Mouse (Mus musculus) spleen, postnatal 4 days (tissue): Measurements from ENCODE around the gene Rrad.

Source experiments
- DNase-seq, 2 experiments: peaks; one replicate each; pipeline ENCODE4 v3.0.0; 2022; ENCODE audit warnings: low spot score in 2 of 2

The Rrad gene

DNA sequence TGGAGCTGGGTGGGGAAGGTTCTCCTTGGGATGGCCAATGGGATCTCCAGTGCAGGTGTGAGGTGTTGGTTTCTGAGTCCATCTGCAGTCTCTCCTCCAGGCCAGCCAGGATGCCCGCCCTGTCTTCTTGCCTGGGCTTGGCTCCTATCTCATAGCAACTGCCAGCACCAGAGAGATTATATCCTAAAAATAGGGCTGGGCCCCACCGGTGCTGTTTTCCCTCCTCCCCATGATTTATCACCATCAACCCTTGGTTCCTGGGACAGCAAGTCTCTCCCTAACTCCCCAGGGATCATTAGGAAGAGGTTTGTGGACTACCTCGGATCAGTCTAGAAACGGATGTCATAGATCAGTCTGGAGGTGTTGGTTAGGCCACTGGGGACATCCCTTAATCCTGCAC is 18.0 kb downstream of the Rrad start:
- DNase-seq: no peak

DNA sequence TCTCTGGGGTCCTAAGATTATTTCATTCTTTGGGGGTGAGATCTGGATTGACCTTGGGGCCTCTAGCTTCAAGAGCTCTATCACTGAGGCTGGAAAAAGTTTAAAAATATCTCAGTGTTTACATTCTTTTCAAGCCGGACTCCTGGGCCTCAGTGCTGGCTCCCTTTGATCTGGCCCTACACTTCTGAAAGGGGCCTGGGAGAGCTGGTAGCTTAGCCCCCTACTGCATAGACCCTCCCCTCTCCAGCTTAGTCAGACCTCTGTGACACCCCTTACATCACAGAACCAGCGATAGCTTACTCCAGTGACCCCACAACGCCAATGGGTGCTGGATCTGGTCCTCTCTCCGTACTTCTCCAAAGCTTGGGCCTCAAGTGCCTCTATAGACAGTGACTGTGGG is 19.5 kb downstream of the Rrad start:
- no peak for DNase-seq

DNA sequence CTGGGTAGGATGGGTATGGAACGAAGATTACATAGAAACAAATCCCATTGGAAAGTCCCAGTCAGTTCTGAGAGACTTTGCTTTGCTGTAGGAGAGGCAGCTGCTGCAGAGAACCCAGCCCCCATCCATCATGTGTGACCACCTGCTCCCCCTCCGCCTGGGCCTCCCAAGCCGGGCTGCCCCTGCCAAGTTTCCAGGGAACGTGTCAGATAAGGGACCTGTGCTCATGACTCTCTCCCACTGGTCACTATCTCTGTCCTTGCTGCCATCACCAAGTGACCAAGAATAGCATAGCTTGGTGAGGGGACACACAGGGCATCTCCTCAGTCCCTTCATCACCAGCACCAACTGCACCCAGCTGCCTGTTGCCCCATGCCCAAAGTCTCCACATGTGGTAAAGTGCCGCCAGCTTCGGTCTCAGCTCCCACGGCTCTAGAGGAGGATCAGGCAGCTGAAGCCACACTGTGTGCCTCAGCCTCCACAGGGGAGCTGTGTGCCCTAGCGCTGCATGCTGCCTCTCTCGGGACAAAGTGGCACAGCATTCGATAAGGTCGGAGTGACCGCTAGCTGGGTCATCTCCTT is 20.9 kb downstream of the Rrad start:
- no peak for DNase-seq

DNA sequence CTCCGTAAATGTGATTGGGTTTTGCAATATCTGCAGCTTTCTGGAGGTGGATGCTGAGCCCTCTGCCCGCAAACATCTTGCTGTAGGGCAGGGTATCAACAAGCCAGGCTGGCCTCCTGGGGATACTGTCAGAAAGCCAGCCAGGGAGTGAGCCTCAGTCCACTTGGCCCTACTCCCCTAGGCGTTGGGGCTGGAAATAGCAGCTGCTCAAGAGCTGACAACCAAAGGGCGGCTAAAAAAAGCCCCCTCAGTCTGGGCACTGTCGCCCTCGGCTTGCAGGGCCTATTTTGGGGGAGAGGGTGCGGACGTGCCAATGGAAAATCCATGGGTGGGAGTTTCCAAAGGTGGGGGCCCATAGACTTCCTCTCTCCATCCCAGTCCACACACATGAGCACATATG is 21.9 kb downstream of the Rrad start:
- DNase-seq: no peak

DNA sequence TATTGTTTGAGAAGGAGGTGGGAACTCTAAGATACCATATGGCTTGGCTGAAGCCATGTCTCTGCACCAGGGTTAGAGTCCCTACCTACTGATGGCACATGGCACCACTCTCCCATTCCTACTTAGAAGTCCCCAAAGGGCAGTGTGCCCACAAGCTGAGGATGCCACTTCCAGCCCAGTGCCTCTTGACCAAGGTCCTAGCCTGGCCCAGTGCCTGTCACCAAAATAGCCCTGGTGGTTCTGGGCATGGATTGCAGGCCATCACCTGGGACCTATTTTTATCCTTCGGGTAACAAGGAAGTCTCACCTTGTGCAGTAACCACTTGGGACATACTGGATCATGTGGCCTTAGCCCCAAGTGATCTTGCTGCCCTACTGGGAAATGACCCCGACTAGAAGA is 23.2 kb downstream of the Rrad start:
- DNase-seq: no peak

DNA sequence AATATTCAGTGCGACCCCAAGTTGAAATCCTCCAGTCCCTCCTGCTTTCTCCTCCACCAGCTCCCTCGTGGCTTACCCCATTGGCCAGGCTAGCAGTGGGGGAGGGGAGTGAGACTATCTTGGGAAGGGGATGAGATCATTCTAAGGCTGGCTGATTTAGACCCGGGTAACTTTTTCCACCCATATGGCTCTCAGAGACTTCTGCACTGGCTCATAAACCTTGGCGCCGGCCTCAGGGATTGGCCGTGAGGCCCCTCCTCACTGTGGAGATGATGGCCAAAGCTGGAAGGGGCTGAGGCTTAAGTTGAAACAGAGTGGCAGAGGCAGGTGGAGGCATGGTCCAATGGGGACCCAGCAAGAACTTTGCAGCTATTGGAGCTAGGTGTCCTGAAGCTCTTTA is 24.8 kb downstream of the Rrad start:
- DNase-seq: no peak

DNA sequence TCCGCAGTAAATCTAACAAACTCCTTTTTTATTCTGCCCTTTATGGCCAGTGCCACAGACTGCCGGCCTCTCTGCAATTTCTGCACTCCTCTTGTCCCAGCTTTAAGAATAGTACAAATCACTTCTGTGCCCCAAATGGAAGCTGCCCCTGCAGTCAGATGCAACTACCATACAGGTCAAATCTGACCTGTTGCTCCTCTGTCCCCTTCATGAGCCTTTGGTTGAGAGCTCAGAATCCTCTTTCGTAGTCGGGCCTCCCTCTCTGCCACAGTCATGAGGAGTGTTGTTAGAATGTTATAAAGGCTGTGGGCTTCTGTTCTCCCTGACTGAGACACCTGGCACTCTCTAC is 27.9 kb downstream of the Rrad start:
- DNase-seq: no peak

DNA sequence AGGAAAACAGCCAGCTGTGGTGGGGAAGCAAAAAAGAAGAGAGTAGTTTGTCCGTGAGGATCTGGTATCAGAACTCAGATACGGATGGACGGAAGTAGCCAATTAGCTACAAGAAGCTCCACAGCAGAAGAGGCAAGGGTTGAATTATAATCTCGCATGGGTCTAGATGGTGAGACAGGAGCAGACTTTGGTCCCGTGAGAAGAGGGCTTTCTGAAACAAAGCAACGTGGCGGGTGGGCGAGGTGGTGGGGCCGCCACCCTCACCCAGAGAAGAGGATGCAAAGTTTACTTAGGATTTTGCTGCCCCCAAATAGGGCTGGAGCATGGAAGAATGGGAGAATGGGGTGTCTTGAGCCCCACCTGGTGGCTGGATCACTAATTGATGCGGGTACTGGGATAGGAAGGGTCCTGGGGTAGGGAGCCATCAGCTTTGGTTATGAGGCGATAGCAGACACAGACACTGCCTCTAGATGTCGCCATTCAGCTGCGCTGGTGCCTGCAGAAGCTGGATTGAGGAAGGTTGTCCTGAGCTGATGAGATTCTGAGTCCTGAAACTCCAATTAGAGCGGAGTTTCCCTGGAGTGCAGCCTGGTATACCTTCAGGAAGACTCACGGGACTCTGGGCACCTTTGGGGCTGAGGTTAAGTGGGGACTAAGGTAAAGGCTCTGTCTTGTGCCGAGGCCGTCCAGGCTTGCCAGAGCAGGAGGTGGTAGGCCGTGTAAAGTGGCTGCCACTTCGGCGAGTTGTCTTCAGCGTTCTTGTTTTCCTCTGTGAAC is 28.5 kb downstream of the Rrad start:
- peak; percentile 70 to 78 for DNase-seq

DNA sequence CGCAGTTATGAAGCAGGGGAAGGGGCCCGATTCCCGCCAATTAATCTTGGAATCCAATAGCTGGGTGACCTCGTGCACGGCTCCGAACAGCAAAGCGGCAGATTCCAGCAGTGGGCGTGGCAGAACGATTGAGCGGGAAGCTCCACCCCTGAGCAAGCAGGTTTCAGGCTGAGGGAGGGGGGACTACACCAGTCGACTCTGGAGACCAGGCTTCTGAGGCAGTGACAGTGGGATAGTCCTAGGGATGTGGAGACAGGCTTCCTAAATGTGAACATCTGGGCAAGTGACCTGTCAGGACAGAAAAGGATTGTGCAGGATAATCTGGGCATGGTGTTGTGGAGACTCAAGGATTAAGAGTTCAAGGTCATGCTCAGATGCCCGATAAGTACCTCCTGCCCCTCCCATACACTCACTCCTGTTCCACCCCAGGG is 29.2 kb downstream of the Rrad start:
- no peak for DNase-seq

DNA sequence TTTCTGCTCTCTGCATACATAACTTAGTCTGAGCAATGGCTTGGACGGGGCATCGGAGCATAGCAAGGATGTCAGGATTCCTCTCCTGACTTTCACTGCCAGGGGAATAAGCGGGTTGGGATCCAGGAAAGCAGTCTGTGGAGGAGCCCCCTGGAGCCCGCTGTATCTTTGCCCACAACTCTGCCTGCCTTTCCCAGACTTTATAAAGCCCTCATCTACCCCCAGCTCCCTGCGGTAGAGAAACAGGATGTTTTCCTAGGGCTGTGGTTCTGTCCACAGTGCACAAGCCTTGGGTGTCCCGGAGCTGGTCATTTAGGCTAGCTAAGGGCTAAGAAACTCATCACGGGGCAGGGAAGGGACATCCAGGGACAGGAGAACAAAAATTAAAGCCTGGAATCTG is 29.7 kb downstream of the Rrad start:
- no peak for DNase-seq

DNA sequence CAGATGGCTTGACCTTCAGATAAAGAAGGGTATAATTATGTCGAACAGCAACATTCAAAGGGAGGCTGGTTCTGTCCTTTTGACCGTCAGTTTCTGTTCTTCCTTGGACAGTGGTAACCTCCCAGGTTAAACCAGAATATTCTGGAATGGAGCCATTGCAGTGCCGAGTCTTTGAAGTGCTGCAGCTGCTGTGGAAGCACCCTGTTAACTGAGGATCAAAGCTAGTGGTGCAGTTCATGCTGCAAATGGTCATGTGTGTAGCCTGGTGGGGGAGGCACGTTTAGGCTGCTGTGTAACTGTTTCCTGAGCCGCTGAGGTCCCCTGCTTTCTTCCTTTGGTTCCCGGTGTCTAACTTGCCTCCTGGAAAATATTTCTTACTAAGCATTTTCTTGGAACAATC is 32.6 kb downstream of the Rrad start:
- no peak for DNase-seq

DNA sequence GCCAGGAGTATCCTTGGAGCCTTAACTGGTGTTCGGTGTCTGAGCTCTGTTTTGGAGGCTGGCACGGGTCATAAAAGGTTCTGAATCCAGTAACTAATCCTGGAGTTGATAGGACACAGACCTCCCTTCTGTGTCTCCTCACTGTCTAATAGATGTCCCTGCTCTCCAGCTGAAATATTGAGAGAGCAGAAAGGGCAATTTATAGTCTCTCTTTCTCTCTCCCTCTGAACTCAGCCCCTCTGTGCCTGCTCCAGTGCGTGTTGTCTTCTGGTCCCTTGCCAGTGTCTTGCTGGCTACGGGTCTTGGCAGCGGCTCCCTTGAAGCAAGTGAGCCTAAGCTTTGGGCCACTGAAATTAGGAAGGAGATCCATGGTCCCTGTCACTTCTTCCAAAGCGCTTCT is 33.5 kb downstream of the Rrad start:
- DNase-seq: no peak

DNA sequence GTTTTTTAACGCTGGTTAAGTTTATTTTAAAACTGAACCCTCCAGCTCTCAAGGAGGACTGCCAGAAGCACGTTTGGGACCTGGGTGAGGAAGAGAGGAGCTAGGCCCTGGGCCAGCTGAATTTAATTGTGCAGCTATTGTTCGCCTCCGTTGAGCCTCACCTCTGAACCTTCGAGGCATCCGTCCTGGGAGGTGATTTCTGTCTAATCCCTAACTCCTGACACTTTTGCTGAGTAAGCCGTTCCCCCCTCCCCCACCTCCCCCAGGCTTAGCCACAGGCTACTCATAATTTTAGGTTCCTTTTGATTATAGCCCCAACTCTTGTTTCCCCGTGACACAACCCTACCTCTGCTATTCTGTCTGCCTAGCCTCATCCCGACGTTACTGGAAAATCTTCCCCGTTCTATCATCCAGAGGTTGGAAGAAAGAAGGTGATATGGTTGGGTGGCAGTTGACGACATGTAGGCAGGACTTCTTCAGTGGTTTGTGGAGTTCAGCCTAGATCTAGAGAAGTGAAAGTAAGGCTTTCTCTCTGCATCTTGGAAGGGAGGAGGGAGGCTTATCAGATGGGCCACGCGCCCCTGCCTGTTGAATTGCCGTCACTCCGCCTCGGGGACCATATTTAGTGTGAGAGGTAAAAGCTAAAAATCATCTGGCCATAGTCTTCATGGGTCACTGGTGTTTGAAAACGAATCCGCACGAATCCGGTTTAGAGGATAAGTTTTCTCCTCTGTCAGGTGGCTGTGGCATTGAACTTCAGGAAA is 35.2 kb downstream of the Rrad start:
- no peak for DNase-seq

DNA sequence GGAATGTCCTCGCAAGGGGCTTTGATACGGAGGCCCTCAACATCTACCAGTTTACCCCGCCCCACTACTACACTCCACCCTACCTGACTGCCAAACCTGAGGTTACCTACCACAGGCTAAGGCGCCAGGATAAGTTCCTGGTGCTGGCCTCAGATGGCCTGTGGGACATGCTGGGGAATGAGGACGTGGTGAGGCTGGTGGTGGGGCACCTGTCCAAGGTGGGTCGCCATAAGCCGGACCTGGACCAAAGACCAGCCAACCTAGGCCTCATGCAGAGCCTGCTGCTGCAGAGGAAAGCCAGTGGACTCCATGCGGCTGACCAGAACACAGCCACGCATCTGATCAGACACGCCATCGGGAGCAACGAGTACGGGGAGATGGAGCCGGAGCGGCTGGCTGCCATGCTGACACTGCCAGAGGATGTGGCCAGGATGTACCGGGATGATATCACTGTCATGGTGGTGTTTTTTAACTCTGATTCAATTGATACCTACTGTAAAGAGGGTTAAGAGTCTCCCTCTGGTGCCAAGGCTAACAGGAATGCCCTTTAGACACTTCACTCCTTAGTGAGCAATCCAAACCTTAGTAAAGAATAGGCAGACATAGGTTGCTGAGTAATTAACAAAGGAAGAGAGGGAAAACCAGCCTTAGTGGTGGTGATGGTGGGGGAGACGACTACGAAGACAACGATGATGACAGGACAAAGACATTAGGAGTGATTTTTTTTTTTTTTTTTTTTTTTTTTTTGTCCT is 36.3 kb downstream of the Rrad start:
- no peak for DNase-seq

DNA sequence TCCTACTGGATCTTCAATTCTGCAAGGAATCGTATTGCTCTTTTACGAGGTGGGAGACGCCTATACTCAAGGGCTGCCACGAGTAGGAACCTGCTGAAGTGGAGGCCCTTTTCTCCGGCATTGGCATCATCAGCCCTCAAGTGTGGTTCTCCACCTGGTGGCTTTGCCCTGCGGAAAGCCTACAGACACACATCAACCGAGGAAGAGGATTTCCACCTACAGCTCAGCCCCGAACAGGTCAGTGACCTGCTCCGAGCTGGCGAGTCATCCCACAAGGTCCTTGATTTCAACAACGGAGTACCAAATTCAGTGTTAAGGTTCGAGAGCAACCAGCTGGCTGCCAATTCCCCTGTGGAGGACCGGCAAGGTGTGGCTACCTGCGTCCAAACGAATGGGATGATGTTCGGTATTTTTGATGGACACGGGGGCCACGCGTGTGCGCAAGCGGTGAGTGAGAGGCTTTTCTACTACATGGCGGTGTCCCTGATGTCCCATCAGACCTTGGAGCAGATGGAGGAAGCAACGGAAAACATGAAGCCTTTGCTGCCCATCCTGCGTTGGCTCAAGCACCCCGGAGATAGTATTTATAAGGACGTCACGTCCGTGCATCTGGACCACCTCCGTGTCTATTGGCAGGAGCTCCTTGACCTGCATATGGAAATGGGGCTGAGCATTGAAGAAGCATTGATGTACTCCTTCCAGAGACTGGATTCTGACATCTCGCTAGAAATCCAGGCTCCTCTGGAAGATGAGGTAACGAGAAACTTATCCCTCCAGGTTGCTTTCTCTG is 37.4 kb downstream of the Rrad start:
- no peak for DNase-seq

DNA sequence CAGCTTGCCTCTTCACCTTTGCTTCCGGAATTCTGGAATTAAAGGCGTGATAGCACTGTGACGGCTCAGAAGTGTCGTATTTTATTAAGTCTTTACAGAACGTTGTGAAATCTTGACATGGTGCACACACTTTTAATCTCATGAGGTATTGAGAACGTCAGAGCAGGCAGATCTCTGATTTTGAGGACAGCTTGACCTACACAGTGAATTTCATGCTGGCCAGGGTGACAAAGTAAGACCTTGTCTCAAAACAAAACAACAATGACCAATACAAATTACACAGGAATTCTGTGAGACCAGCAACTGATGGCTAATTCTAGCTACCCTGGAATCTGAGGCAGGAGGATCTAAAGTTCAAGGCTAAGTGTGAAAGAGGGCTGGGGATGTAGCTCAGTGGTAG is 38.6 kb downstream of the Rrad start:
- DNase-seq: no peak

DNA sequence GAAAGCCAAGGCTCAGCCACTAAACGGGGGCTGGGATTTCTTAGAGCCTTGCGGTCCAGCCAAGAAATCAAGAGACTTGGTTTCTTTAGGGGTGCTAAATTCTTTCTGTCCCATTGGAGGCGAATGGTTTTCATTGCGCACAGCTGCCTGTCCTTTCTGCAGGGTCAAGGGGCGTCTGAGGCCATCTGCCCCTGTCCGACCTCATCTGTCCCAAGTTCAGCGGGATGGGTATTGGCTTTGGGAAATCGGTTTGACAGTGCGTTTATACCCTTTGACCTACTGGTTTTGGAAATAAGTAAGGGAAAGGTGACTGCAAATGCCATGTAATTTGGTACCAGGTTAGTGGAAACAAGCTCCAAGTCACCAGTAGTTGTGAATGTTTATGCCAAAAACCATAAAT is 39.3 kb downstream of the Rrad start:
- no peak for DNase-seq

DNA sequence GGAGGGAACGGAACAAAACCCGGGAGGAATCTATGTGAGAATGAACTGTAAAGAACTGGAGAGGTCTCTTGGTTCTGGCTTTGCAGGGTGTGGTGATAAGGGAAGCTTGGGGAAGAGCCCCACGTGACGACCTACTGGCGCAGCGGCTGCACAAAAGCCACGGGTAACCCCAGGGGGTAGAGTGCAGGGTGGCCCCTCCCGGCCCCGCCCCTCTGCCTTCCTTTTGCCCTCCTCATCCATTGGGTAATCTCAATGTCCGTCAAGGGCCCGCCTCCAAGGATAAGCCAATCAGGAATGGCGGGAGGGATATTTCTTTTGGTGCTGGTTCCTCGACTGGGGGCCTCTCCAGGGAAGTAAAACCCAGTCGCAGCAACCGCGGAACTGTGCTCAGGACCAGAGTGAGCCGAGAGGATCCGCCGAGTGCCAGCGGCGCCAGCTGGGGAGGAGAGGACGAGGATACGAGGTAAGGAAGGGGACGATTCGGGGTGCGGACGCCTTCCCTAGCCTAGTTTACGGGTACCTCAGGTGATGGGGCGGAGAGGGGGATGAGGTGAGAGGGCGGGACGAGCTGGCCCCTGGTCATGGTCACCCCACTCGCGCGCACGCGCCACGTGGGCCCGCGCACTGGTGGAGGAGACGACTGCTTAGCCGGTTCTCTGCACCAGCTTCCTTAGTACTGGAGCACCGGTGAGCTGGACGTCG is 39.8 kb downstream of the Rrad start, which contains the start of gene Pdp2:
Pdp2 (plus strand) TSS at position 319 of the 702 bp plus-strand sequence.
- DNase-seq: peak; percentile 85 to 88

DNA sequence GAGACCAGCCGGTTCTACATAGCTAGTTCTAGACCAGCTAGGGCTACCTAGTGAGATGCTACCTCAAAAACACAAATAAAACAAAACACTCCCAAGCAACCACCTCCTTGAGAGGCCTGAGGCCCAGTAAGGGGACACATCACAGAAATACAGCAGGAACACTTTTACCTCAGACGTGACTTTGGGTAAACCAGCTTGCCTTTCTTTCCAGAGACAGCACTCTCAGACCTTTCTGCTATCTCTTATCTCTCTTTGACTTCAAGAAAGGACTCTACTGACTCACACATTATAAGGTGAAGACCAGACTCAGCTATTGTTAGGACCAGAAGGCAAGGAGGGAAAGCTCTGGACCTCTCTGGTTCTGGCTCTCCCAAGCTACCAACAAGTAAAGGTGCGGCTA is 40.8 kb downstream of the Rrad start:
- no peak for DNase-seq

DNA sequence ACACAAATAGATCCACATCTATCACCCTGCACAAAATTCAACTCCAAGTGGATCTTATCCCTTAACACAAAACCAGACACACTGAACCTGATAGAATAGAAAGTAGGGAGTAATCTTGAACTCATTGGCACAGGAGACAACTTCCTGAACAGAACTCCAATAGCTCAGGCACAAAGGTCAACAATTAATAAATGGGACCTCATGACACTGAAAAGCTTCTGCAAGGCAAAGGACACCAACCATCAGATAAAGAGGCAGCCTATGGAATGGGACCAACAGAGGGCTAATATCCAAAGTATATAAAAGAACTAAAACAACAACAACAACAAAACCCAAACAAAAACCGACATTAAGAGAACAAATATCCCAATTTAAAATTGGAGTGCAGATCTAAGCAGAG is 46.6 kb downstream of the Rrad start:
- no peak for DNase-seq
